11 mouse cellular contexts compared by ENCODE assay signal in genomic region chr5:130813089-130813488, GRCm38 (mm10).
DNase-seq lines count a peak whose midpoint lies in the region; TF ChIP-seq lines count a peak whose summit lies in the region.
"Had no signal": no experiment of that assay in that cellular context is flagged by ENCODE, and none has a peak within 500 bp of the region (broad histone marks: within the 10 kb centered on the region; RNA-seq: fewer than 3 reads in every experiment).

No protein-coding gene starts in this region.

- H3K9me3 ChIP-seq in ES-Bruce4 (replicated peaks; ENCODE audit: control insufficient read depth, insufficient read depth, low read length, poor library complexity, severe bottlenecking) = no peaks in the 10 kb centered on the region
- H3K9me3 ChIP-seq: stomach, embryonic 15.5 days had no signal

- H3K27me3 ChIP-seq in ES-Bruce4 (ENCODE audit: control insufficient read depth, insufficient read depth, low read length, poor library complexity, severe bottlenecking) = no peaks in the 10 kb centered on the region
- H3K27me3 ChIP-seq: stomach, embryonic 15.5 days had no signal

- H3K9ac ChIP-seq in ES-Bruce4 (ENCODE audit: low read depth, poor library complexity, severe bottlenecking) = no peak overlapping the region
- H3K9ac ChIP-seq: stomach, embryonic 15.5 days had no signal

- no peak for DNase-seq in gastrocnemius, adult 2 months
- DNase-seq in gastrocnemius, postnatal 36 days = no peak
- DNase-seq in layer of hippocampus, adult 2 months (ENCODE audit: low spot score in 2 of 2) = no peak
- no peak for DNase-seq in layer of hippocampus, postnatal 14 days (ENCODE audit: low spot score in 2 of 2)
- DNase-seq in ZHBTc4 (ENCODE audit: low read depth, low spot score) = peak; percentile 54
- no peak for DNase-seq in spleen, postnatal 14 days (ENCODE audit: low spot score in 2 of 2)
- no peak for DNase-seq in yolk sac, embryonic 10.5 days (ENCODE audit: low spot score)
- DNase-seq: lung, adult 18-20 months; right cerebral cortex, postnatal 25 days had no signal

- no peak for TF ChIP-seq EP300 in ES-Bruce4 (IDR thresholded peaks at IDR 0.05; ENCODE audit: insufficient read depth, low read depth, low read length)

- TF ChIP-seq POLR2A in ES-Bruce4 (IDR thresholded peaks at IDR 0.05; ENCODE audit: insufficient read depth, low read length) = no peak

- H3K4me1 ChIP-seq in ES-Bruce4 (ENCODE audit: control insufficient read depth, insufficient read depth, low read length) = no peaks in the 10 kb centered on the region
- H3K4me1 ChIP-seq: stomach, embryonic 15.5 days had no signal

- no peak overlapping the region for H3K4me3 ChIP-seq in gastrocnemius, adult 2 months
- no peak overlapping the region for H3K4me3 ChIP-seq in layer of hippocampus, adult 2 months
- no peak overlapping the region for H3K4me3 ChIP-seq in ES-Bruce4 (ENCODE audit: low read depth, low read length)
- H3K4me3 ChIP-seq: stomach, embryonic 15.5 days had no signal

- intact Hi-C loops in gastrocnemius, adult 2 months (cut with DNase I) = loop anchor here (5.0 kb wide), 1 partner anchor 536 kb away; no protein-coding TSS in a partner anchor
- intact Hi-C loops in gastrocnemius, postnatal 36 days (cut with DNase I) = no loop called here

- TF ChIP-seq CTCF in gastrocnemius, adult 2 months (IDR thresholded peaks at IDR 0.05) = peak; percentile 18; the same call in 1 of the 2 replicates
- TF ChIP-seq CTCF in layer of hippocampus, adult 2 months (conservative IDR thresholded peaks at IDR 0.05) = peak; percentile 70
- peak; percentile 24 for TF ChIP-seq CTCF in ES-Bruce4 (IDR thresholded peaks at IDR 0.05; ENCODE audit: low read depth, low read length)

- H3K36me3 ChIP-seq in ES-Bruce4 (ENCODE audit: control insufficient read depth, insufficient read depth, low read length, poor library complexity, severe bottlenecking) = no peaks in the 10 kb centered on the region
- H3K36me3 ChIP-seq: stomach, embryonic 15.5 days had no signal

- H3K27ac ChIP-seq in gastrocnemius, adult 2 months = no peak overlapping the region
- H3K27ac ChIP-seq in layer of hippocampus, adult 2 months = peak overlapping the region; percentile 69
- H3K27ac ChIP-seq in ES-Bruce4 (ENCODE audit: insufficient read depth, low read length) = no peak overlapping the region
- H3K27ac ChIP-seq: stomach, embryonic 15.5 days had no signal

Comparison
In these comparisons a context has a peak if more than half of its experiments do, and no peak if none do; other contexts are left out.
1. CTCF ChIP-seq: peak in every context shown above with its lines; median percentile 70 in layer of hippocampus, adult 2 months; 24 in ES-Bruce4; 18 in gastrocnemius, adult 2 months.